ENCODE assay signal across 8 mouse cellular contexts in the genomic region with DNA sequence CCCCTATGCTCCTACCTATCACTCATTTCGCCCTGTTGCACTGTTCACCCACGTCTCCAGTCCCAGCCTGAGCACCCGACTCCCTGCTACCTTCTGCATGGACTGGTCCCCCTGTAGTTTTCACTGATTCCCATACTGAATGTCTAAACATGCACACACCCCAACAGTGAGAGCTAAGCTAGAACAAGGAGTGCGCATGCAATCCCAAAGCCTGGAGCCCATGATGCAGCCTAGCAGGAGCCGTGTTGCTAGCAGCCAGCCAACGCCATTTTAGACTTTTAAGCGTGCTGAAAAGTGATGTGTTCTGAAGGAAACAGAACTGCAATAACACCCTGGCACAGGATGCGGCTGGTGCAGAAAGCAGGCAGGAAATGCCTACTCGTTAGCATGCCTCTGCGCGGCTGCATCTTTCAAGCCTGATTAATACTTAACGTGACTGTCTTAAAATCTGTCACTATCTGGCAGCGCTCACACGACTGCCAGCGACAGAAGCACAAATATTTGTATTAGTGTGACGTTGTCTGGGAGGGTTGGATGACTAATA.
A peak's percentile ranks its signal among the peaks of the same experiment; 100 is the strongest.
DNase-seq lines count a peak whose midpoint lies in the region; ATAC-seq lines count a peak whose summit lies in the region.

No protein-coding gene starts in this region.

- H3K36me3 ChIP-seq in midbrain, embryonic 10.5 days = no peaks in the 10 kb centered on the region
- no peaks in the 10 kb centered on the region for H3K36me3 ChIP-seq in stomach, embryonic 15.5 days

- no peaks in the 10 kb centered on the region for H3K9me3 ChIP-seq in midbrain, embryonic 10.5 days (replicated peaks)
- H3K9me3 ChIP-seq in stomach, embryonic 15.5 days = no peaks in the 10 kb centered on the region

- peak; percentile 15 for DNase-seq in 3134 (ENCODE audit: extremely low read depth, insufficient read length, low spot score)
- peak; percentile 61 for DNase-seq in MN1 (ENCODE audit: low spot score)
- peak; percentile 4 to 8 for DNase-seq in frontal cortex, postnatal 25 days (ENCODE audit: low spot score in 2 of 2)
- DNase-seq in kidney, adult 9 months = peak; percentile 9
- DNase-seq in left cerebral cortex, postnatal 4 days = peak; percentile 44
- DNase-seq in midbrain, embryonic 10.5 days (ENCODE audit: low spot score) = no peak
- DNase-seq in spleen, adult 12 weeks (ENCODE audit: low spot score) = no peak

- no peak overlapping the region for H3K4me3 ChIP-seq in midbrain, embryonic 10.5 days
- H3K4me3 ChIP-seq in stomach, embryonic 15.5 days (replicated peaks) = no peak overlapping the region; the same call in 1 of the 2 replicates

- H3K9ac ChIP-seq in stomach, embryonic 15.5 days = no peak overlapping the region

- peak; percentile 39; the same call in 1 of the 2 replicates for ATAC-seq in stomach, embryonic 15.5 days (ENCODE audit: insufficient read depth, low FRiP score, low read depth)

- WGBS in midbrain, embryonic 10.5 days = 63% methylated on average over 16 of the region's 16 CpGs
- WGBS in stomach, embryonic 15.5 days = 13% methylated on average over 16 of the region's 16 CpGs

- H3K27me3 ChIP-seq in midbrain, embryonic 10.5 days (ENCODE audit: low read depth, poor library complexity, severe bottlenecking) = no peaks in the 10 kb centered on the region
- no peaks in the 10 kb centered on the region for H3K27me3 ChIP-seq in stomach, embryonic 15.5 days (replicated peaks)

- H3K27ac ChIP-seq in midbrain, embryonic 10.5 days (replicated peaks) = 0 out of 2 replicates have a peak overlapping the region, but pooled peaks have one; percentile 49
- peak overlapping the region; percentile 44; the same call in 1 of the 2 replicates for H3K27ac ChIP-seq in stomach, embryonic 15.5 days

- intact Hi-C loops in left cerebral cortex, postnatal 4 days (cut with DNase I) = no loop called here

- peaks cover 8% of the 10 kb centered on the region for H3K4me1 ChIP-seq in midbrain, embryonic 10.5 days
- H3K4me1 ChIP-seq in stomach, embryonic 15.5 days = peaks cover 6% of the 10 kb centered on the region; the same call in 1 of the 2 replicates

- peak overlapping the region; percentile 50 for H3K4me2 ChIP-seq in stomach, embryonic 15.5 days

Comparison
In these comparisons a context has a peak if more than half of its experiments do, and no peak if none do; other contexts are left out.
1. DNase-seq: peak in 3134 (single experiment), MN1 (single experiment), frontal cortex, postnatal 25 days (2 of 2), kidney, adult 9 months (single experiment) and left cerebral cortex, postnatal 4 days (single experiment); none in midbrain, embryonic 10.5 days (single experiment) and spleen, adult 12 weeks (single experiment).